Mouse (Mus musculus): Measurements from ENCODE around the gene Acbd4. TPM values are rescaled to one million over a fixed set of nuclear protein-coding genes. Genes with fewer than 3 reads are reported as not detected.

The Acbd4 gene
- polyA plus RNA-seq, 1 experiment from 2014 or later: 10.7 TPM

GRCm38 (mm10) chr11:103070322-103070880 is 31.1 kb upstream of the Acbd4 start:
- DNase-seq (ENCODE audit: low spot score): no peak
- Histone ChIP-seq H3K4me3 (no peak overlapping the region), H3K4me1 (peaks cover 13% of the 10 kb centered on the region), H3K27ac (replicated peaks) (no peak overlapping the region; the same call in 1 of the 2 replicates), H3K27me3 (ENCODE audit: low read depth, poor library complexity, severe bottlenecking) (no peaks in the 10 kb centered on the region; the same call in 1 of the 2 replicates), H3K36me3 (peaks cover 60% of the 10 kb centered on the region), H3K9me3 (replicated peaks) (no peaks in the 10 kb centered on the region)
- WGBS: 95% methylated on average over 10 of the region's 10 CpGs

GRCm38 (mm10) chr11:103073671-103074070 is 27.8 kb upstream of the Acbd4 start:
- Histone ChIP-seq H3K27me3 (ENCODE audit: low read depth, poor library complexity, severe bottlenecking) (peaks cover 8% of the 10 kb centered on the region), H3K4me3 (no peak overlapping the region), H3K27ac (replicated peaks) (peak overlapping the region; percentile 33; the same call in 1 of the 2 replicates), H3K4me1 (peaks cover 13% of the 10 kb centered on the region), H3K36me3 (peaks cover 28% of the 10 kb centered on the region), H3K9me3 (replicated peaks) (no peaks in the 10 kb centered on the region)
- no peak for DNase-seq (ENCODE audit: low spot score)
- 90% methylated on average over 7 of the region's 7 CpGs for WGBS

GRCm38 (mm10) chr11:103074121-103074650 is 27.3 kb upstream of the Acbd4 start:
- Histone ChIP-seq H3K4me3 (no peak overlapping the region), H3K27ac (replicated peaks) (peak overlapping the region; percentile 33; the same call in 1 of the 2 replicates), H3K9me3 (replicated peaks) (no peaks in the 10 kb centered on the region), H3K27me3 (ENCODE audit: low read depth, poor library complexity, severe bottlenecking) (peaks cover 14% of the 10 kb centered on the region), H3K36me3 (peaks cover 23% of the 10 kb centered on the region), H3K4me1 (peaks cover 13% of the 10 kb centered on the region)
- 59% methylated on average over 10 of the region's 10 CpGs for WGBS
- no peak for DNase-seq (ENCODE audit: low spot score)

GRCm38 (mm10) chr11:103074796-103075323 is 26.6 kb upstream of the Acbd4 start:
- no peak for DNase-seq (ENCODE audit: low spot score)
- H3K27me3 ChIP-seq (ENCODE audit: low read depth, poor library complexity, severe bottlenecking): peaks cover 20% of the 10 kb centered on the region
- H3K4me3 ChIP-seq: no peak overlapping the region
- peaks cover 13% of the 10 kb centered on the region for H3K4me1 ChIP-seq
- H3K9me3 ChIP-seq (replicated peaks): no peaks in the 10 kb centered on the region
- 0 out of 2 replicates have a peak overlapping the region, but pooled peaks have one; percentile 23 for H3K27ac ChIP-seq (replicated peaks)
- 21% methylated on average over 10 of the region's 10 CpGs for WGBS
- peaks cover 16% of the 10 kb centered on the region for H3K36me3 ChIP-seq

- 95% methylated on average over 7 of the region's 7 CpGs for WGBS
- H3K4me3 ChIP-seq: no peak overlapping the region
- peaks cover 5% of the 10 kb centered on the region for H3K36me3 ChIP-seq
- peaks cover 25% of the 10 kb centered on the region for H3K4me1 ChIP-seq
- no peak overlapping the region for H3K27ac ChIP-seq (replicated peaks)
- H3K27me3 ChIP-seq (ENCODE audit: low read depth, poor library complexity, severe bottlenecking): peaks cover 32% of the 10 kb centered on the region
- no peak for DNase-seq (ENCODE audit: low spot score)
- H3K9me3 ChIP-seq (replicated peaks): no peaks in the 10 kb centered on the region
Measured at GRCm38 (mm10) chr11:103076010-103076409, 25.5 kb upstream of the Acbd4 start.

- H3K9me3 ChIP-seq (replicated peaks): no peaks in the 10 kb centered on the region
- H3K27me3 ChIP-seq (ENCODE audit: low read depth, poor library complexity, severe bottlenecking): peaks cover 38% of the 10 kb centered on the region
- DNase-seq (ENCODE audit: low spot score): no peak
- 90% methylated on average over 8 of the region's 8 CpGs for WGBS
- H3K4me1 ChIP-seq: peaks cover 28% of the 10 kb centered on the region
- H3K4me3 ChIP-seq: no peak overlapping the region
- no peaks in the 10 kb centered on the region for H3K36me3 ChIP-seq
- no peak overlapping the region for H3K27ac ChIP-seq (replicated peaks)
Measured at GRCm38 (mm10) chr11:103076581-103076980, 24.9 kb upstream of the Acbd4 start.

- H3K4me3 ChIP-seq: no peak overlapping the region
- no peak overlapping the region for H3K27ac ChIP-seq (replicated peaks)
- peaks cover 53% of the 10 kb centered on the region for H3K27me3 ChIP-seq (ENCODE audit: low read depth, poor library complexity, severe bottlenecking)
- H3K4me1 ChIP-seq: peaks cover 28% of the 10 kb centered on the region
- whole genome bisulfite sequencing: 85% methylated on average over 11 of the region's 11 CpGs
- H3K9me3 ChIP-seq (replicated peaks): no peaks in the 10 kb centered on the region
- no peak for DNase-seq (ENCODE audit: low spot score)
- H3K36me3 ChIP-seq: no peaks in the 10 kb centered on the region
Measured at GRCm38 (mm10) chr11:103078131-103078530, 23.4 kb upstream of the Acbd4 start.

GRCm38 (mm10) chr11:103080323-103081091 is 21.0 kb upstream of the Acbd4 start:
- Histone ChIP-seq H3K4me3 (peak overlapping the region; percentile 50), H3K27me3 (ENCODE audit: low read depth, poor library complexity, severe bottlenecking) (peaks cover 57% of the 10 kb centered on the region), H3K4me1 (peaks cover 15% of the 10 kb centered on the region), H3K36me3 (no peaks in the 10 kb centered on the region), H3K27ac (replicated peaks) (peak overlapping the region; percentile 71), H3K9me3 (replicated peaks) (no peaks in the 10 kb centered on the region)
- DNase-seq (ENCODE audit: low spot score): peak; percentile 51
- WGBS: 1% methylated on average over 43 of the region's 43 CpGs

- Histone ChIP-seq H3K27ac (replicated peaks) (no peak overlapping the region), H3K4me3 (no peak overlapping the region), H3K4me1 (peaks cover 15% of the 10 kb centered on the region), H3K36me3 (no peaks in the 10 kb centered on the region), H3K9me3 (replicated peaks) (no peaks in the 10 kb centered on the region), H3K27me3 (ENCODE audit: low read depth, poor library complexity, severe bottlenecking) (peaks cover 57% of the 10 kb centered on the region)
- 55% methylated on average over 6 of the region's 6 CpGs for WGBS
- DNase-seq (ENCODE audit: low spot score): no peak
Measured at GRCm38 (mm10) chr11:103081631-103082030, 19.9 kb upstream of the Acbd4 start.

GRCm38 (mm10) chr11:103093306-103093705 is 8.2 kb upstream of the Acbd4 start:
- Histone ChIP-seq H3K4me1 (peaks cover 24% of the 10 kb centered on the region), H3K9me3 (replicated peaks) (no peaks in the 10 kb centered on the region), H3K36me3 (no peaks in the 10 kb centered on the region), H3K27ac (replicated peaks) (no peak overlapping the region), H3K27me3 (ENCODE audit: low read depth, poor library complexity, severe bottlenecking) (peaks cover 33% of the 10 kb centered on the region), H3K4me3 (no peak overlapping the region)
- WGBS: 99% methylated on average over 7 of the region's 7 CpGs
- no peak for DNase-seq (ENCODE audit: low spot score)

GRCm38 (mm10) chr11:103093862-103094833 is 7.3 kb upstream of the Acbd4 start:
- DNase-seq (ENCODE audit: low spot score): no peak
- Histone ChIP-seq H3K27ac (replicated peaks) (no peak overlapping the region; the same call in 1 of the 2 replicates), H3K4me1 (peaks cover 29% of the 10 kb centered on the region), H3K4me3 (no peak overlapping the region), H3K27me3 (ENCODE audit: low read depth, poor library complexity, severe bottlenecking) (peaks cover 41% of the 10 kb centered on the region), H3K36me3 (no peaks in the 10 kb centered on the region), H3K9me3 (replicated peaks) (no peaks in the 10 kb centered on the region)
- WGBS: 80% methylated on average over 20 of the region's 20 CpGs

GRCm38 (mm10) chr11:103095107-103095670 is 6.3 kb upstream of the Acbd4 start:
- Histone ChIP-seq H3K4me1 (peaks cover 33% of the 10 kb centered on the region), H3K27ac (replicated peaks) (no peak overlapping the region), H3K4me3 (no peak overlapping the region), H3K36me3 (no peaks in the 10 kb centered on the region), H3K27me3 (ENCODE audit: low read depth, poor library complexity, severe bottlenecking) (peaks cover 52% of the 10 kb centered on the region), H3K9me3 (replicated peaks) (no peaks in the 10 kb centered on the region)
- 55% methylated on average over 9 of the region's 9 CpGs for WGBS
- DNase-seq (ENCODE audit: low spot score): no peak
